Mouse (Mus musculus): ENCODE measurements at regions not wholly inside any gene's neighbourhood (a gene's known extent, or its start where the extent isn't known, plus 50 kb on each side); places are given as distances from the start of the nearest gene placed in this dataset.
"Not testable (repeated sequence)": the region's sequence is repeated elsewhere in the genome, so short reads cannot be mapped to it uniquely, and the experiment has no call there.

- Histone ChIP-seq H3K79me2 (ENCODE audit: control insufficient read depth, insufficient read depth) (no peaks in the 10 kb centered on the region), H3K27me3 (ENCODE audit: control insufficient read depth, insufficient read depth, insufficient read length) (no peaks in the 10 kb centered on the region), H3K4me3 (no peak overlapping the region), H3K4me2 (ENCODE audit: low read depth) (no peak overlapping the region), H3K36me3 (ENCODE audit: control insufficient read depth, insufficient read depth) (no peaks in the 10 kb centered on the region), H3ac (ENCODE audit: control insufficient read depth, insufficient read length) (no peak overlapping the region)
- TF ChIP-seq POLR2A (IDR thresholded peaks at IDR 0.05; ENCODE audit: insufficient read length, low read depth) (no peak), MYOD1 (IDR thresholded peaks at IDR 0.05; ENCODE audit: control insufficient read depth in 1 of 3, insufficient read length in 2 of 3, low read depth in 2 of 3) (no peak), POLR2AphosphoS2 (IDR thresholded peaks at IDR 0.05; ENCODE audit: insufficient read length, low read depth) (no peak), REST (IDR thresholded peaks at IDR 0.05; ENCODE audit: insufficient read depth, insufficient read length) (no peak)
These were observed 108.5 kb upstream of the Dph6 start for GRCm38 (mm10) chr2:114763276-114763675.

GRCm38 (mm10) chr2:114773723-114774122 lies 119.0 kb upstream of the Dph6 start:
- not testable (repeated sequence) for H3K79me2 ChIP-seq (ENCODE audit: control insufficient read depth, insufficient read depth); H3K4me3 ChIP-seq; H3ac ChIP-seq (ENCODE audit: control insufficient read depth, insufficient read length); H3K27me3 ChIP-seq (ENCODE audit: control insufficient read depth, insufficient read depth, insufficient read length); H3K36me3 ChIP-seq (ENCODE audit: control insufficient read depth, insufficient read depth); H3K4me2 ChIP-seq (ENCODE audit: low read depth)

- no peaks in the 10 kb centered on the region for H3K36me3 ChIP-seq (ENCODE audit: control insufficient read depth, insufficient read depth)
- no peaks in the 10 kb centered on the region for H3K27me3 ChIP-seq (ENCODE audit: control insufficient read depth, insufficient read depth, insufficient read length)
- no peak overlapping the region for H3K4me2 ChIP-seq (ENCODE audit: low read depth)
- H3K4me3 ChIP-seq = no peak overlapping the region
- no peak overlapping the region for H3ac ChIP-seq (ENCODE audit: control insufficient read depth, insufficient read length)
- TF ChIP-seq POLR2A (IDR thresholded peaks at IDR 0.05; ENCODE audit: insufficient read length, low read depth) (no peak), POLR2AphosphoS2 (IDR thresholded peaks at IDR 0.05; ENCODE audit: insufficient read length, low read depth) (no peak), USF1 (IDR thresholded peaks at IDR 0.05; ENCODE audit: low read depth) (no peak), TCF3 (IDR thresholded peaks at IDR 0.05; ENCODE audit: insufficient read length, low read depth) (no peak), MAX (IDR thresholded peaks at IDR 0.05; ENCODE audit: low read depth) (no peak), REST (IDR thresholded peaks at IDR 0.05; ENCODE audit: insufficient read depth, insufficient read length) (no peak), E2F4 (IDR thresholded peaks at IDR 0.05; ENCODE audit: insufficient read depth) (no peak), MYOG (IDR thresholded peaks at IDR 0.05; ENCODE audit: control insufficient read depth in 1 of 3, insufficient read depth in 1 of 3, insufficient read length in 2 of 3, low read depth in 2 of 3) (no peak), MYOD1 (IDR thresholded peaks at IDR 0.05; ENCODE audit: control insufficient read depth in 1 of 3, insufficient read length in 2 of 3, low read depth in 2 of 3) (no peak), TCF12 (IDR thresholded peaks at IDR 0.05; ENCODE audit: insufficient read depth, poor library complexity, severe bottlenecking) (no peak), SRF (IDR thresholded peaks at IDR 0.05; ENCODE audit: control insufficient read depth, insufficient read length, low read depth) (no peak), CEBPB (IDR thresholded peaks at IDR 0.05; ENCODE audit: insufficient read depth, poor library complexity, severe bottlenecking) (no peak)
- no peaks in the 10 kb centered on the region for H3K79me2 ChIP-seq (ENCODE audit: control insufficient read depth, insufficient read depth)
These were observed 119.5 kb upstream of the Dph6 start for GRCm38 (mm10) chr2:114774278-114774677.

GRCm38 (mm10) chr2:114775532-114775931 lies 120.8 kb upstream of the Dph6 start:
- no peak overlapping the region for H3K4me2 ChIP-seq (ENCODE audit: low read depth)
- no peaks in the 10 kb centered on the region for H3K36me3 ChIP-seq (ENCODE audit: control insufficient read depth, insufficient read depth)
- H3K79me2 ChIP-seq (ENCODE audit: control insufficient read depth, insufficient read depth) = no peaks in the 10 kb centered on the region
- no peak overlapping the region for H3ac ChIP-seq (ENCODE audit: control insufficient read depth, insufficient read length)
- H3K4me3 ChIP-seq = no peak overlapping the region
- TF ChIP-seq MAX (IDR thresholded peaks at IDR 0.05; ENCODE audit: low read depth) (no peak), CEBPB (IDR thresholded peaks at IDR 0.05; ENCODE audit: insufficient read depth, poor library complexity, severe bottlenecking) (no peak), POLR2A (IDR thresholded peaks at IDR 0.05; ENCODE audit: insufficient read length, low read depth) (no peak), REST (IDR thresholded peaks at IDR 0.05; ENCODE audit: insufficient read depth, insufficient read length) (no peak), USF1 (IDR thresholded peaks at IDR 0.05; ENCODE audit: low read depth) (no peak), MYOG (IDR thresholded peaks at IDR 0.05; ENCODE audit: control insufficient read depth in 1 of 3, insufficient read depth in 1 of 3, insufficient read length in 2 of 3, low read depth in 2 of 3) (no peak), SRF (IDR thresholded peaks at IDR 0.05; ENCODE audit: control insufficient read depth, insufficient read length, low read depth) (no peak), TCF3 (IDR thresholded peaks at IDR 0.05; ENCODE audit: insufficient read length, low read depth) (no peak), MYOD1 (IDR thresholded peaks at IDR 0.05; ENCODE audit: control insufficient read depth in 1 of 3, insufficient read length in 2 of 3, low read depth in 2 of 3) (no peak), E2F4 (IDR thresholded peaks at IDR 0.05; ENCODE audit: insufficient read depth) (no peak), POLR2AphosphoS2 (IDR thresholded peaks at IDR 0.05; ENCODE audit: insufficient read length, low read depth) (no peak), TCF12 (IDR thresholded peaks at IDR 0.05; ENCODE audit: insufficient read depth, poor library complexity, severe bottlenecking) (no peak)
- no peaks in the 10 kb centered on the region for H3K27me3 ChIP-seq (ENCODE audit: control insufficient read depth, insufficient read depth, insufficient read length)

GRCm38 (mm10) chr2:114776176-114776575 lies 121.4 kb upstream of the Dph6 start:
- no peak overlapping the region for H3K4me2 ChIP-seq (ENCODE audit: low read depth)
- TF ChIP-seq POLR2AphosphoS2 (IDR thresholded peaks at IDR 0.05; ENCODE audit: insufficient read length, low read depth) (no peak), E2F4 (IDR thresholded peaks at IDR 0.05; ENCODE audit: insufficient read depth) (no peak), MAX (IDR thresholded peaks at IDR 0.05; ENCODE audit: low read depth) (no peak), TCF12 (IDR thresholded peaks at IDR 0.05; ENCODE audit: insufficient read depth, poor library complexity, severe bottlenecking) (no peak), USF1 (IDR thresholded peaks at IDR 0.05; ENCODE audit: low read depth) (no peak), SRF (IDR thresholded peaks at IDR 0.05; ENCODE audit: control insufficient read depth, insufficient read length, low read depth) (no peak), TCF3 (IDR thresholded peaks at IDR 0.05; ENCODE audit: insufficient read length, low read depth) (no peak), MYOG (IDR thresholded peaks at IDR 0.05; ENCODE audit: control insufficient read depth in 1 of 3, insufficient read depth in 1 of 3, insufficient read length in 2 of 3, low read depth in 2 of 3) (no peak), POLR2A (IDR thresholded peaks at IDR 0.05; ENCODE audit: insufficient read length, low read depth) (no peak), REST (IDR thresholded peaks at IDR 0.05; ENCODE audit: insufficient read depth, insufficient read length) (no peak), CEBPB (IDR thresholded peaks at IDR 0.05; ENCODE audit: insufficient read depth, poor library complexity, severe bottlenecking) (no peak), MYOD1 (IDR thresholded peaks at IDR 0.05; ENCODE audit: control insufficient read depth in 1 of 3, insufficient read length in 2 of 3, low read depth in 2 of 3) (no peak)
- H3ac ChIP-seq (ENCODE audit: control insufficient read depth, insufficient read length) = no peak overlapping the region
- no peaks in the 10 kb centered on the region for H3K27me3 ChIP-seq (ENCODE audit: control insufficient read depth, insufficient read depth, insufficient read length)
- no peaks in the 10 kb centered on the region for H3K36me3 ChIP-seq (ENCODE audit: control insufficient read depth, insufficient read depth)
- H3K79me2 ChIP-seq (ENCODE audit: control insufficient read depth, insufficient read depth) = no peaks in the 10 kb centered on the region
- no peak overlapping the region for H3K4me3 ChIP-seq

Data from myocyte (in vitro differentiated cells).